Mouse (Mus musculus): ENCODE results near the gene Nacad.

Nacad gene

GRCm38 (mm10) chr11:6605491-6606399 lies at the start of gene Nacad:
Nacad (minus strand) TSS chr11:6606053.
- DNase-seq: peak; percentile 82 to 89

GRCm38 (mm10) chr11:6654903-6655302 lies 49.0 kb upstream of the Nacad start:
- DNase-seq: peak; percentile 95 to 98

- DNase-seq: peak in 1 of 2 experiments; percentile 45
These were observed 47.1 kb upstream of the Nacad start for GRCm38 (mm10) chr11:6652978-6653377.

DNA sequence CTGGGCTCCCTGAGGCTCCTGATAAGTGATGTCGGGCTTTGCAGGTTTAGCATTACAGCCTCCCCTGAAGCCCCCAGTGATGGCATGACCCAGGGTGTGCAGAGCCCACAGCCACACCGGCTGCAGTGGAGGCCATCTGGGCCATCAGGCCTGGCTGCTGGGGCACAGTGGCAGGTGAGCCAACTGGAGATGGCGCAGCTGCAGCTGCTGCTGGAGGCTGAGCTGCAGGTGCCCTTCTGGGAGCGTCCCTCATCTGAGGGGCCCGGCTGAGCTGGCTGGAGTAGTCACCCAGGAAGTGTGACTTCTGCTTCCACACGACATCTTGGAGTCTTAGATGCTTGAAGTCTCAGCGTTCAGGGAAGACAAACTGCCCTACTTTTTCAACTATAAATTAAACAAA lies 44.7 kb upstream of the Nacad start:
- DNase-seq: no peak

DNA sequence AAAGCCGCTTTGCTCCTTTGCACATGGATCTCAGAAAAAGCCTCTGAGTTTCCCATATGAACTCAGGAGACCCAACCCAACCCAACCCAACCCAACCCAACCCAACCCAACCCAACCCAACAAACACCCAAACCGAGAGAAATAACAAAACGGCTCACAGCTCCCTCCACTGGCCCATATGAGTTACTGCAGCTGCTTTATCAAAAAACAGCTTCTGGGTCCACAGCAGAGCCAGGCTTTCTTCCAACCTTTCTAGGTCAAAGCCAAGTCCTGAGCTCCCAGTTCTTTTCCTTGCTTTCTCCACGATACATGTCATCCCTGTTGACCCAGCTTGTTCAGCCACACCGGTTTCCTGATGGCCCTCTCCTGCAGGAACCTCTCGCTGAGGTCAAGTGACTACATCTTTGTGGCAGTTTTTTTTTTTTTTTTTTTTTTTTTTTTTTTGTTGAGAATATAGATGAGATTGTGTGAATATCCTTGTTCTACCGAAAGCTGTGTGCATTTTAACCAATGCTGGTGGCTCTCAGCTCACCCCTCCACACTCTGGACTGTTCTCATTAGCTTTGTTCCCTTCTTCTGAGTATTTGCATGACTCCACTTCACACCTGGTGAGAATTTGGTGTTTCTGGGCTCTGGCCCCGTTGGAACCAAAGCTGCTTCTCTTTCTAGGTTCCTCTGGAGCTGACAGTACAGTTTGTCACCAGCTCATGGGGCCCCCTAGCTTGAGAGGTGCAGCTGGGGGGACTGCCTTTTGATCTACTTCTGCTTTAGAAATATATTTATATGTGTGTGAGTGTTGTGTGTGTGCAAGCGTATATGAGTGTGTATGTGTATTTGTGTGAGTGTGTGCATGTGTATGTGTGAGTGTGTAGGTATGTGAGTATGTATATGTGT lies 42.2 kb upstream of the Nacad start:
- DNase-seq: peak in 1 of 2 experiments; percentile 46

- no peak for DNase-seq
These were observed 38.7 kb upstream of the Nacad start for GRCm38 (mm10) chr11:6644566-6644965.

- no peak for DNase-seq
These were observed 33.2 kb upstream of the Nacad start for GRCm38 (mm10) chr11:6639072-6639471.

DNA sequence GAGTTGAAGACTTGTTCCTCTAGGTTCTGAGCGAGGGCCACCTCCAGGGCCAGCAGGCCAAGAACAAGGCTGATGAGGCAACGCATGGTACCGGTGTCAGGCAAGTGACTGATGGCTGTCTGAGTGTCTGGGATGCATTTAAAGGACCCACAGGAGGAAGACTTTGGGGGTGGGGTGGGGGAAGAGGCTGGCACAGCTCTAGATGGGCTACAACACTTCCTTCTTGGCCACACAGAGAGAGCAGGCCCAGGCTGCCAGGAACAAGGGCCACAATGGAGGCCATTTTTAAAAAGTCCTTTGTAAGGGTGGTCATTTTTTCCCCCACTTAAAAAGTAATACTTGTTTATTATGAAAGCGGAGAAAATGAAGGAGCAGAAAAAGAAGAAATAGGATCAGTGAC lies 32.7 kb upstream of the Nacad start, which contains the start of gene Wap:
Wap (minus strand) TSS at position 101 of the 400 bp plus-strand sequence.
- no peak for DNase-seq

DNA sequence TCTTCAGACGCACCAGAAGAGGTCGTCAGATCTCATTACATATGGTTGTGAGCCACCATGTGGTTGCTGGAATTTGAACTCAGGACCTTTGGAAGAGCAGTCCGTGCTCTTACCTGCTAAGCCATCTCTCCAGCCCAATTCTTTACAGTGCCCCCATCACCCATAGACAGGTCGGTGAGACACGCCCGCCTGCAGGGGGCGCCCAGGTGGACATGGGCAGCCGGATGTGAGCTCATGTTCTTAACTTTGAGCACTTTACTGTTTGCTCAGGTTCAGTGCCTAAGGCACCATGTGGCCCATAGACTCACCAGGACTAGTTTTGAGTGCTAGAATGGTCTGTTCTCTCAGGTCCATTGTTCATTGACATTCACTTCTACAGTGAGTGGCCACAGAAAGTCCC lies 30.3 kb upstream of the Nacad start:
- DNase-seq: no peak

GRCm38 (mm10) chr11:6629655-6630054 lies 23.8 kb upstream of the Nacad start:
- DNase-seq: peak; percentile 52 to 63

GRCm38 (mm10) chr11:6628568-6628967 lies 22.7 kb upstream of the Nacad start:
- DNase-seq: peak; percentile 67 to 79

GRCm38 (mm10) chr11:6627731-6628130 lies 21.9 kb upstream of the Nacad start:
- DNase-seq: no peak

DNA sequence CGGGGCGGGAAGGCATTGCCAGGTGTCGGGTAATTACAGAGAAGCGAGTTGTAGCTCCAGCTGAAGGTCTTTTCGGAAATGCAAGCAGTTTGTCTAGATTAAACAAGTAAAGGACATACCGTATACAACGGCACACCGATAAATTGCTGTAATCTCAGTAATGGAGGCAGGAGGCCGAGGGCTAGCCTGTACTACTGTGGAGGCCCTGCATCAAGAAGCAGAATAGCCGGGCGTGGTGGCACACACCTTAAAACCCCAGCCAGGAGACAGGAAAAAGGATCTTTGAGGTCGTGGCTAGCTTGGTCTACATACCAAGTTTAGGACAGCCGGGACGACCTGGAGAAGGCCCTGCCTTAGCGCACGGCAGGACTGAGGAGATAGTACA lies 20.5 kb upstream of the Nacad start:
- DNase-seq: no peak

DNA sequence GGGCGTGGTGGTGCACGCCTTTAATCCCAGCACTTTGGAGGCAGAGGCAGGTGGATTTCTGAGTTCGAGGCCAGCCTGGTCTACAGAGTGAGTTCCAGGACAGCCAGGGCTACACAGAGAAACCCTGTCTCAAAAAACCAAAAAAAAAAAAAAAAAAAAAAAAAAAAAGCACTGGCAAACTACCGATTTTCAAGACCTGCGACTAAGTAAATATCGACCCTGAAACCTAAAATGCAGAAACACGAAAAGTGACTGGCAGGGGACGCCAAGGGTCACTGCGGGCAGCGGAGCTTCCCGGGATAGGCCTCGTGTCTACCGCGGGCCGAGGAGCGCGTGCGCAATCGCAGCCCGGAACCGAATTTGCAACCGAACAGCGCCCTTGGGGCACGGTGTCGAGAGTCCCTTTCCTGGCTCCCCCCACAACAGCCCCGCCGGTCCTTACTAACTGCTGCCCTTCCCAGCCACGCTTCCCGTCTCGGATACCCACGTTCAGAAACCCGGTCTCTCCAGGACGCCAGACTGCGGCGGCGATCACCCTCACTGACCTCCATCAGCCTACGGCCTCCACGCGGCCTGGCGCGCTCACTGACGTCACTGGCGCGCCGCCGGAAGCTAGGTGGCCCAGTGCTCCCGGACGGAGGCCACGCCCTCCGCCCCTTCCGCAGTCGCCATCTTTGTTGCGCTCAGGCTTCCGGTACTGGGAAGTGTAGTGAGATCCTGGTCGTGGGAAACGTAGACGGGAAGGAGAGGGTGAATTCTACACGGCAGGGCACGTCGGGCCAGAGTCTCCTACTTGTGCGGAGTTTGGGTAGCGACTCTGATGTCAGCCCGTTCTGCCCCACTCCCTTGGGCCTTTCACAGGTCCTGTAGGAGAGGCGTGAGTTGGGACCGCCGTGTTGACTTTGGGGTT lies 19.9 kb upstream of the Nacad start, which contains the start of gene Tbrg4:
Tbrg4 (minus strand) TSS at position 590 of the 910 bp plus-strand sequence.
- peak; percentile 95 to 97 for DNase-seq

- DNase-seq: no peak
These were observed 18.9 kb upstream of the Nacad start for GRCm38 (mm10) chr11:6624619-6625382.

DNA sequence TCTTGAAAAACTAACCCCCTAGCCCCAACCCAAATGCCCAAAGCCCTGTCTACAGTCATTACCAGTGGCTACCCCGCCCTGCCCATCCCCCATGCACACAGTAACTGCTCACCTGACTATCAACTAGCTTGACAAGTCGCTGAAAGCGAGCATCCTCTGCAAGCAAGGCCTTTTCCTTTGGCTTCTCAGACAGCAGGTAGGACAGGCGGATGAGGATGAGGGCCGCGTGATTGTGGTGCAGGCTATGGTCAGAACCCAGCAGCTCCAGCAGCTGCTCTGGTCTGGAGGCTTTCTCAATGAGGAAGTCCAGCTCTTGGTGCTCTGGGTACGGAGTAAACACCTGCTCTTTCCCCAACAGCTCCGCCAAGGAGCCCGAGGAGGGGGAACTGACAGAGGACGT lies 17.9 kb upstream of the Nacad start:
- DNase-seq: no peak

DNA sequence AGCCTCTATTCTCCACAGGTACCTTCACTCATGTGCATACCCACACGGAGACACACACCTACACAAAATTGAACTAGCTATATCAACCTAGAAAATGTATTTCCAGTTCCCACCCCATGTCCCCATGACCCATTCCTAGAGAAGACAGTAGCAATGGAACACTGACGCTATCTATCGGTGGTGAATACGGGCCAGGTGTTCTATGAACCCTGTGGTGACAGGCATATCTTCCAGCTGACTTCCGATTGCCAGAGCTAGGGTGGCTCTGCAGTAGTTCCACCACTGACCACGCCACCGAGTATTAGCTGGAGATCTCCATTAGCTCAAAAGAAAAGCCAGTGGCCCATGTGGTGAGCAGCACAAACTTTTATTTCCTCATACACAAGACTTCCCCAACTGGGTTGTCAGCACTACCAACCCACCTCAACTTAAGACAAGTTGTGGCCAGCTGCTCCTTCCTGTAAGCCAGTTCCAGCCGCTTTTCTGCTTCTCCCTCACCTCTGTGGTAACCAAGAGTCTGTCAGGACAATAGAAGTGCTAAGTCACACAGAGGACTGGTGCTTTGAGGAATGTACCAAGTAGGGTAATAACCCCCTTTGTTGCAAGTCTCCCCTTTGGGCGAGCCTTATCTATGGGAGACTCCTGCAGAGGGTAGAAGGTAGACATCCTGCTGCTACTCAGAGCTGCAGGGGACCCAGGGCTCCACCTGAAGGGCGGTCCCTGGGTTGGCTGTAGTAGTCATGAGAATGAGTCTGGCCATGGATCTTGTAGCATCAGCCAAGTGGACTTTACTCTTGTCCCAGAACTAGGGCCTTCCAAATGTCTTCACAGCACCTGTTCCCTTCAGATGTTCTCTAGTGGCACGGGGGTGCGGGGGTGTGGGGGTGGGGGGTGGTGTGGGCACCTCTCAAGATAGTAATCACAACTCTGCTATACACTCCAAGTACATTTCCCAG lies 9.7 kb upstream of the Nacad start:
- DNase-seq: no peak

- peak in 1 of 2 experiments; percentile 70 for DNase-seq
These were observed 802 bp downstream of the Nacad start for GRCm38 (mm10) chr11:6605021-6605481.

GRCm38 (mm10) chr11:6604604-6604936 lies 1.3 kb downstream of the Nacad start:
- DNase-seq: peak in 1 of 2 experiments; percentile 53
